7 mouse cellular contexts compared by ENCODE assay signal in the genomic region with DNA sequence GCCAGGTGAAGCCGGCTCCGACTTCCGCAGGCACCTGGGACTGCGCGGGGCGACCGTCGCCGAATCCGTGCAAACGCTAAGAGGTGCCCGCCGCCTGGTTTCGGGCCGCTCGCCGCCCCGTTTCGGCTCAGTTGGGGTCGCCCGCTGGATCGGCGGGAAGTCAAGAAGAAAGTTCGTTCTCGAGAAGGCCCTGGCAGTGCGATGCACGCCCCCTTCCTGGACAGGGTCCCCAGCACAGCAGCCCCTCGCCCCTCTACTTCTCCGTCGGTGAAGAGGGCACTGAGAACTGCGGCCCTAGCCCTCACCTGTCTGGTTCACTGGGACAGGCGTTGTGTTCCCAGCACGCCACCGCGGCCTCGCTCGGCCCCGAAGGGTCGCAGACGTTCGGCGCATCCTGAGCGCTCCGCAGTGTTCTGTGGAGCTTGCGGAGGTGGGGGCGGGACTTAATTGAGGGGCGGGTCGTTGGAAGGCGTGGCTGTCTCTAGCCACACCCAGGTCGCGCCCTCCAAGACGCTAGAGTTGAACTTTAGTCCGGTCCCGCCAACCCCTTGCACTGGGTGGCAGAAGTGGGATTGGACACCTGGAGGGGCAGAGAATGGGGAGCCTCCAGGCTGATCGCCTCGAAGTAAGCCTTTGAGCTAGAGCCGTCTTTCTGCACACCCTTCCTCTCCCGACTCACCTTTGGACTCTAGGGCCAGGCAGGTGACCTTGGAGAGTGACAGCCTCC. TPM values are rescaled to one million over a fixed set of nuclear protein-coding genes. Genes with fewer than 3 reads are reported as not detected.
A peak's percentile ranks its signal among the peaks of the same experiment; 100 is the strongest.
DNase-seq lines count a peak whose midpoint lies in the region; ATAC-seq and TF ChIP-seq lines count a peak whose summit lies in the region.

No protein-coding gene starts in this region.

- H3K9me3 ChIP-seq in hindbrain, embryonic 10.5 days: no peaks in the 10 kb centered on the region
- no peaks in the 10 kb centered on the region for H3K9me3 ChIP-seq in limb, embryonic 13.5 days
- no peaks in the 10 kb centered on the region for H3K9me3 ChIP-seq in midbrain, embryonic 15.5 days
- H3K9me3 ChIP-seq in stomach, postnatal 0 days (ENCODE audit: control insufficient read depth, low read length): no peaks in the 10 kb centered on the region

- TF ChIP-seq EP300 in stomach, postnatal 0 days (optimal IDR thresholded peaks at IDR 0.05): no peak

- DNase-seq in R1 (ENCODE audit: low read depth, low spot score): peak; percentile 80
- peak; percentile 29 for DNase-seq in c-Kit-positive CD71-positive TER-119-negative erythroid progenitor cells, embryonic 14.5 days (ENCODE audit: low read depth)
- DNase-seq in hindbrain, embryonic 10.5 days (ENCODE audit: low spot score): peak; percentile 57
- peak; percentile 60 for DNase-seq in stomach, postnatal 0 days (ENCODE audit: low spot score)
- no peak for DNase-seq in urinary bladder, postnatal 25 days (ENCODE audit: low spot score)

- WGBS in hindbrain, embryonic 10.5 days: 2% methylated on average over 58 of the region's 58 CpGs
- WGBS in limb, embryonic 13.5 days: 1% methylated on average over 58 of the region's 58 CpGs
- WGBS in midbrain, embryonic 15.5 days: 2% methylated on average over 58 of the region's 58 CpGs
- 2% methylated on average over 58 of the region's 58 CpGs for WGBS in stomach, postnatal 0 days

- peak overlapping the region; percentile 53 for H3K4me3 ChIP-seq in hindbrain, embryonic 10.5 days
- H3K4me3 ChIP-seq in limb, embryonic 13.5 days: peak overlapping the region; percentile 49
- H3K4me3 ChIP-seq in midbrain, embryonic 15.5 days: peak overlapping the region; percentile 35
- H3K4me3 ChIP-seq in stomach, postnatal 0 days (ENCODE audit: low read depth, low read length): peak overlapping the region; percentile 40

- H3K36me3 ChIP-seq in hindbrain, embryonic 10.5 days: no peaks in the 10 kb centered on the region
- H3K36me3 ChIP-seq in limb, embryonic 13.5 days: no peaks in the 10 kb centered on the region
- no peaks in the 10 kb centered on the region for H3K36me3 ChIP-seq in midbrain, embryonic 15.5 days (replicated peaks)
- no peaks in the 10 kb centered on the region for H3K36me3 ChIP-seq in stomach, postnatal 0 days (ENCODE audit: control insufficient read depth, insufficient read depth, low read length)

- H3K27ac ChIP-seq in hindbrain, embryonic 10.5 days: peak overlapping the region; percentile 6; the same call in 1 of the 2 replicates
- no peak overlapping the region for H3K27ac ChIP-seq in limb, embryonic 13.5 days
- no peak overlapping the region for H3K27ac ChIP-seq in midbrain, embryonic 15.5 days
- no peak overlapping the region for H3K27ac ChIP-seq in stomach, postnatal 0 days (replicated peaks)

- peak; percentile 54 for ATAC-seq in limb, embryonic 13.5 days (ENCODE audit: low FRiP score, low read depth)
- ATAC-seq in midbrain, embryonic 15.5 days (replicated peaks): peak; percentile 54
- ATAC-seq in stomach, postnatal 0 days (ENCODE audit: low FRiP score, low TSS enrichment): peak; percentile 55

- TF ChIP-seq CTCF in stomach, postnatal 0 days (IDR thresholded peaks at IDR 0.05; ENCODE audit: low read depth): no peak

- peak overlapping the region; percentile 62 for H3K9ac ChIP-seq in limb, embryonic 13.5 days
- no peak overlapping the region for H3K9ac ChIP-seq in midbrain, embryonic 15.5 days
- peak overlapping the region; percentile 43 for H3K9ac ChIP-seq in stomach, postnatal 0 days (ENCODE audit: low read length)

- H3K4me1 ChIP-seq in hindbrain, embryonic 10.5 days (replicated peaks): peaks cover 33% of the 10 kb centered on the region
- peaks cover 10% of the 10 kb centered on the region; the same call in 1 of the 2 replicates for H3K4me1 ChIP-seq in limb, embryonic 13.5 days
- peaks cover 10% of the 10 kb centered on the region for H3K4me1 ChIP-seq in midbrain, embryonic 15.5 days
- H3K4me1 ChIP-seq in stomach, postnatal 0 days (replicated peaks; ENCODE audit: control insufficient read depth, insufficient read depth): 0 out of 2 replicates have a peak, but pooled peaks cover 3% of the 10 kb centered on the region

- H3K27me3 ChIP-seq in hindbrain, embryonic 10.5 days (ENCODE audit: insufficient read depth, poor library complexity, severe bottlenecking): peaks cover 68% of the 10 kb centered on the region
- peaks cover 59% of the 10 kb centered on the region for H3K27me3 ChIP-seq in limb, embryonic 13.5 days
- peaks cover 23% of the 10 kb centered on the region for H3K27me3 ChIP-seq in midbrain, embryonic 15.5 days (replicated peaks)
- H3K27me3 ChIP-seq in stomach, postnatal 0 days (ENCODE audit: control insufficient read depth, insufficient read depth, low read length): no peaks in the 10 kb centered on the region; the same call in 1 of the 2 replicates

- peak overlapping the region; percentile 75 for H3K4me2 ChIP-seq in limb, embryonic 13.5 days (replicated peaks)
- peak overlapping the region; percentile 57 for H3K4me2 ChIP-seq in midbrain, embryonic 15.5 days
- H3K4me2 ChIP-seq in stomach, postnatal 0 days (replicated peaks; ENCODE audit: low read depth): peak overlapping the region; percentile 76

RNA-seq across cellular contexts. Expression of a gene that starts 0.6 kb away (rescaled TPM):
- polyA plus RNA-seq in hindbrain, embryonic 10.5 days (2016; fragmentation: Nextera tagmentation; extraction: Ambion mirVana): 1.4 and 1.6 TPM in 2 replicates
- 1.8 and 1.9 TPM in 2 replicates for polyA plus RNA-seq in limb, embryonic 13.5 days (2015; fragmentation: Nextera tagmentation; extraction: Ambion mirVana)
- polyA plus RNA-seq in midbrain, embryonic 15.5 days (2015; fragmentation: Nextera tagmentation; extraction: Ambion mirVana): 0.54 and 0.59 TPM in 2 replicates
- polyA plus RNA-seq in stomach, postnatal 0 days (2015; fragmentation: Nextera tagmentation; extraction: Ambion mirVana): 1.0 and 1.2 TPM in 2 replicates

RNA-seq across cellular contexts. Expression of a gene that starts 32.1 kb away (rescaled TPM):
- polyA plus RNA-seq in hindbrain, embryonic 10.5 days (2016; fragmentation: Nextera tagmentation; extraction: Ambion mirVana): 25.8 and 27.4 TPM in 2 replicates
- 58.0 and 64.7 TPM in 2 replicates for polyA plus RNA-seq in limb, embryonic 13.5 days (2015; fragmentation: Nextera tagmentation; extraction: Ambion mirVana)
- polyA plus RNA-seq in midbrain, embryonic 15.5 days (2015; fragmentation: Nextera tagmentation; extraction: Ambion mirVana): 25.1 and 29.3 TPM in 2 replicates
- 83.5 and 86.2 TPM in 2 replicates for polyA plus RNA-seq in stomach, postnatal 0 days (2015; fragmentation: Nextera tagmentation; extraction: Ambion mirVana)
